Mouse (Mus musculus): ENCODE data around the gene 4931428F04Rik. TPM values are rescaled to one million over a fixed set of nuclear protein-coding genes. Genes with fewer than 3 reads are reported as not detected.

Gene 4931428F04Rik
- polyA plus RNA-seq, 1 experiment from 2014 or later: 4.9 TPM

DNA sequence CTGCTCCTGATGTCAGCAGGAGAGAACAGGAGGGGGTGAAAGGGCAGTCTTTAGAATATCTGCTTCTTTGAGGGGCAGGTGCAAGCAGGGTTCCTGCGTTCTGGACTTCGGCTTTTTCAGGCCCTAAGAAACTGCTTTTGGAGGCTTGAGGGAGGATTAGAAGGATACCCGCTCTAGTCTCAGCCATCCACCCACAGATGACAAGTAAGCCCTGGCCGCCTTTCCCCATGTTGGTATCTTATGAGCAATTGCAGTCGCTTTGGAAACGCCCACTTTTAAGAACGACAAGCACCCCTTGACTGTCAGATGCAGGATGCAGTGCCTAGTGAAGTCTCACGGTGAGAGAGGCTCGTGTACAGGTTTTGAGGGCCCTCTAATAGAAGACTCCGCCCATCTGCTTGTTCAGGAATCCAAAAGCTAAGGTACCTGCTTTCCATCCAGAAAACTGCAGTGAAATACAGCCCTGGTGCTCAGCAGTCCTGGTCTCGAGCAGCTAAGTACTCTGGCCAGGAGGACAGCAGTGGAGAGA, 29.1 kb upstream of the 4931428F04Rik start:
- no peaks in the 10 kb centered on the region for H3K27me3 ChIP-seq
- H3K4me2 ChIP-seq: no peak overlapping the region
- peaks cover 12% of the 10 kb centered on the region for H3K36me3 ChIP-seq
- ATAC-seq (replicated peaks; ENCODE audit: insufficient number of reproducible peaks, insufficient read depth, low FRiP score, low read depth): no peak
- 82% methylated on average over 11 of the region's 11 CpGs for WGBS
- peaks cover 29% of the 10 kb centered on the region for H3K4me1 ChIP-seq (replicated peaks)
- no peak overlapping the region for H3K9ac ChIP-seq
- H3K4me3 ChIP-seq: no peak overlapping the region
- H3K27ac ChIP-seq: no peak overlapping the region
- H3K9me3 ChIP-seq (replicated peaks): no peaks in the 10 kb centered on the region

GRCm38 (mm10) chr8:105317941-105318340, 28.3 kb upstream of the 4931428F04Rik start:
- H3K4me1 ChIP-seq (replicated peaks): peaks cover 37% of the 10 kb centered on the region
- no peaks in the 10 kb centered on the region for H3K9me3 ChIP-seq (replicated peaks)
- H3K4me2 ChIP-seq: no peak overlapping the region
- H3K9ac ChIP-seq: no peak overlapping the region
- H3K27me3 ChIP-seq: no peaks in the 10 kb centered on the region
- H3K36me3 ChIP-seq: peaks cover 17% of the 10 kb centered on the region
- 80% methylated on average over 4 of the region's 4 CpGs for WGBS
- H3K27ac ChIP-seq: peak overlapping the region; percentile 24; the same call in 1 of the 2 replicates
- ATAC-seq (replicated peaks; ENCODE audit: insufficient number of reproducible peaks, insufficient read depth, low FRiP score, low read depth): no peak
- no peak overlapping the region for H3K4me3 ChIP-seq

DNA sequence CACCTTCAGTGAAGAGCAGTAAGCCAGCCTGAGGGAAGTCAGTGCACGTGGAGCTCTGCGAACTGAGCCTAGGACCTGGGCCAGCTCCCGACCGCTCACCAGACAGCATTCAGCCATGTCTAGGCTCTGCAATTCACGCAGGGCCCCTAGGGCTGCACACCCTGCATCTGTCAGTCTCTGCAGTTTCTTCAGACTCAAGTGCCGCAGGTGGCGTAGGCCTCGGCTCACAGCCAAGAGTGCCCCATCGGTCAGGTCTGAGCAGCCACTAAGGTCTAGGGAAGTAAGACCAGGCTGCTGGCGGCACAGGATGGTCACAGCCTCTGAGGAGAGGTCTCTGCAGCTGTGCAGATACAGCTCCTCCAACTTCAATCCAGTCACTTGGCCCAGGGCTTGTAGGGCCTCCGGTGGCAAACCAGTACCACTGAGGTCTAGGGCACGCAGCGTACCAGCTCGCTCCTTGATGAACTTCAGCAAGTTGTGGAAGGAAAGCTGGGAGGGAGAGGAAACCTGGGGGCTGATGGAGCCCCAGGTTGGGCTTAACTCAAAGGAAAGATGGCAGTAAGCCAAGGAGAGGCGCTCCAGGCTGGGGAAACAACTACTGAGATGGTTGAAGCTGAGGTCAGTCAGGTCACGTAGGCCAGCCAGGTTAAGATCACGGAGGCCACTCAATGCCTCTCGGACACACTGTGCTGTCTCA, 25.6 kb upstream of the 4931428F04Rik start:
- ATAC-seq (replicated peaks; ENCODE audit: insufficient number of reproducible peaks, insufficient read depth, low FRiP score, low read depth): no peak
- Histone ChIP-seq H3K9me3 (replicated peaks) (no peaks in the 10 kb centered on the region), H3K4me1 (replicated peaks) (peaks cover 42% of the 10 kb centered on the region), H3K4me3 (no peak overlapping the region), H3K4me2 (no peak overlapping the region), H3K36me3 (peaks cover 24% of the 10 kb centered on the region), H3K27me3 (no peaks in the 10 kb centered on the region), H3K9ac (no peak overlapping the region), H3K27ac (no peak overlapping the region)
- 72% methylated on average over 18 of the region's 18 CpGs for WGBS

DNA sequence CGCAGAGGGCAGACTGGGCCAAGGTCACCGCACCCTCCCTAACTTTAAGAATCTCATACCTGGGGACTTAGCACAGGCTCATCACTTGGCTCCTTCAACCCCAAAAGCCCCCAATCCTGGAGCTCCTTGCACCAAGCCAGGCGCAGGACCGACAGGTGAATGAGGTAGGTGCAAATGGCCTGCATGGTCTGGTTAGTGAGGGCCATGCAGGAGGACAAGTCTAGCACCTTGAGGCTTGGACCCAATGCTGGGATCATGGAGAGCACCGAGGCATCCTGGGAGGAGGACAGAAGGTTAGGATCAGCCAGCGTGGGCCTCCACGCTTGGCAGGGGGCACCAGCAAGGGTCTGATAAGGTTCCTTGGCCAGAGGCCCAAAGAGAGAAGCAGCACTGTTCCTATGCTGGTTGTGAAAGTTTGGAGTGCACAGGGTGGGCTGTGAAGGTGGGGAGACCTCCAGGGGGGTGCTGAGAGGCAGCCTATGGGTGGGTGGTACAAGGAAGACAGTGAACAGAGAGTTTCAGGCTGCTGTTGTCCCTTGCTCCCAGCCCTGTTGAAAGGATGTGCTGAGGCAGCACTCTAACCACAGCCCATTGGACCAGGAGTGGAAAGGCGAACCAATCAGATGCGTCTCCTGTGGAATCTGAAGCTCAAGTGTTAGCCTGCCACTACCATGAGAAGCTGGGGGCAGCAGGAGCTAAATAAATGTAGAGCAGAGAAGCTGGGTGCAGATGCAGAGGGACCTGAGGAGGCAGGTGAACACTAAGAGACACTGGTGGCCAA, 24.1 kb upstream of the 4931428F04Rik start:
- peaks cover 42% of the 10 kb centered on the region for H3K4me1 ChIP-seq (replicated peaks)
- H3K36me3 ChIP-seq: peaks cover 30% of the 10 kb centered on the region
- no peak overlapping the region for H3K4me2 ChIP-seq
- H3K9me3 ChIP-seq (replicated peaks): no peaks in the 10 kb centered on the region
- peak overlapping the region; percentile 33 for H3K27ac ChIP-seq
- H3K4me3 ChIP-seq: no peak overlapping the region
- no peak overlapping the region for H3K9ac ChIP-seq
- peak; percentile 45; the same call in 1 of the 2 replicates for ATAC-seq (replicated peaks; ENCODE audit: insufficient number of reproducible peaks, insufficient read depth, low FRiP score, low read depth)
- 61% methylated on average over 9 of the region's 9 CpGs for WGBS
- H3K27me3 ChIP-seq: no peaks in the 10 kb centered on the region

DNA sequence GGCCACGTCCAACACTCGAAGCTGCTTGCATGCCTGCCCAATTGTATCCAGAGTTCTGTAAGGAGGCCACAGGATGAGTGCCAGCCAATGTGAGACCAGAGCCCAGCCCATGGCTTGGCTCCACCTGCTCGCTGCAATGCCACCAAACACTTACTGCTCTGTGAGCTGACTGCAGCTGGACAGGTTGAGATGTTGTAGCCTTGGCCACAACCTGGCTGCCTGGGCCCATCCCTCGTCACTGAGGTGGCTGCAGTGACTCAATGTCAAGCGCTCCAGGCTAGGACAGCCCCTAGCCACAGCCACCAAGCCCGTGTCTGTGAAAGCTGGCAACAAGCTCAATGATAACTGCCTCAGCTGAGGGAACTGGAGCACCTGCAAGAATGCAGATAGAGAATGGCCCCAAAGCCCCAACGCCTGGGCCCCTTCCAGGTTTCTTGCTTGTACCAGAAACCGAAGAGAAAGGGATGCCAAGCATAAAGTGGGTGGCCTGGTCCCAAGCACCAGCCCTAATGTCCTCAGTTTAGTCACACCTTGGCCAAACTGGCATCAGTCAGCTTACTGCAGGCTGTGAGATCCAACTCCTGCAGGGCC, 23.3 kb upstream of the 4931428F04Rik start:
- Histone ChIP-seq H3K27ac (peak overlapping the region; percentile 33; the same call in 1 of the 2 replicates), H3K9ac (no peak overlapping the region), H3K4me1 (replicated peaks) (peaks cover 36% of the 10 kb centered on the region), H3K4me3 (no peak overlapping the region), H3K9me3 (replicated peaks) (no peaks in the 10 kb centered on the region), H3K36me3 (peaks cover 37% of the 10 kb centered on the region), H3K4me2 (no peak overlapping the region), H3K27me3 (no peaks in the 10 kb centered on the region)
- no peak for ATAC-seq (replicated peaks; ENCODE audit: insufficient number of reproducible peaks, insufficient read depth, low FRiP score, low read depth)
- WGBS: 74% methylated on average over 8 of the region's 8 CpGs

DNA sequence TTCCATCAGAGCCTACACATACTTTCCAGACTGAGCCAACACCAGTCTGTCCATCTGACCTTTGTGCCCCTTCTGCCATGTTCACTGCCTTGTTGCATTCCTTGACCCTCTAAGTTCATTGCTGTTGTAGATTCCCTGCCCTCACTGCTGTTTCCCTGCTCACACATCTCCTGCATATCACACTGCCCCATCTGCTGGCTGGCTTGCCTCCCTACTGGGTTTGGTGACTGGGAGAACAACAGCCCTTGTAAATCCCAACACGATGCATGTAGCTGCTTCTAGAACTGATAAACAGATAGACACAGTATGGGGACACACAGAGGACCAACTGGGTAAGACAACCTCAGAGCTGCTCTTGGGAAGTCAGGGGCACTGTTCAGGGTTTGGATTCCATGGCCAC, 22.1 kb upstream of the 4931428F04Rik start:
- WGBS: 77% methylated on average over 1 of the region's 1 CpGs
- no peak for ATAC-seq (replicated peaks; ENCODE audit: insufficient number of reproducible peaks, insufficient read depth, low FRiP score, low read depth)

GRCm38 (mm10) chr8:105310118-105310517, 20.5 kb upstream of the 4931428F04Rik start:
- H3K4me1 ChIP-seq (replicated peaks): peaks cover 45% of the 10 kb centered on the region
- 81% methylated on average over 8 of the region's 8 CpGs for WGBS
- H3K36me3 ChIP-seq: peaks cover 40% of the 10 kb centered on the region
- no peak overlapping the region for H3K4me3 ChIP-seq
- no peaks in the 10 kb centered on the region for H3K9me3 ChIP-seq (replicated peaks)
- no peak overlapping the region for H3K4me2 ChIP-seq
- ATAC-seq (replicated peaks; ENCODE audit: insufficient number of reproducible peaks, insufficient read depth, low FRiP score, low read depth): no peak
- no peak overlapping the region for H3K27ac ChIP-seq
- H3K9ac ChIP-seq: no peak overlapping the region
- H3K27me3 ChIP-seq: no peaks in the 10 kb centered on the region

More for the DNA sequence above, 22.1 kb upstream of the 4931428F04Rik start:
- H3K4me3 ChIP-seq: no peak overlapping the region
- no peak overlapping the region for H3K9ac ChIP-seq
- peaks cover 44% of the 10 kb centered on the region for H3K36me3 ChIP-seq
- H3K4me1 ChIP-seq (replicated peaks): peaks cover 37% of the 10 kb centered on the region
- H3K27ac ChIP-seq: no peak overlapping the region
- no peaks in the 10 kb centered on the region for H3K9me3 ChIP-seq (replicated peaks)
- H3K27me3 ChIP-seq: no peaks in the 10 kb centered on the region
- no peak overlapping the region for H3K4me2 ChIP-seq

GRCm38 (mm10) chr8:105309142-105309847, 19.6 kb upstream of the 4931428F04Rik start:
- no peaks in the 10 kb centered on the region for H3K9me3 ChIP-seq (replicated peaks)
- peaks cover 42% of the 10 kb centered on the region for H3K36me3 ChIP-seq
- H3K27me3 ChIP-seq: no peaks in the 10 kb centered on the region
- 74% methylated on average over 15 of the region's 15 CpGs for WGBS
- H3K4me3 ChIP-seq: no peak overlapping the region
- peaks cover 46% of the 10 kb centered on the region for H3K4me1 ChIP-seq (replicated peaks)
- H3K9ac ChIP-seq: no peak overlapping the region
- no peak overlapping the region for H3K27ac ChIP-seq
- ATAC-seq (replicated peaks; ENCODE audit: insufficient number of reproducible peaks, insufficient read depth, low FRiP score, low read depth): no peak
- H3K4me2 ChIP-seq: no peak overlapping the region

- no peak for ATAC-seq (replicated peaks; ENCODE audit: insufficient number of reproducible peaks, insufficient read depth, low FRiP score, low read depth)
- H3K36me3 ChIP-seq: peaks cover 43% of the 10 kb centered on the region
These were observed 18.8 kb upstream of the 4931428F04Rik start for GRCm38 (mm10) chr8:105308428-105308827.

DNA sequence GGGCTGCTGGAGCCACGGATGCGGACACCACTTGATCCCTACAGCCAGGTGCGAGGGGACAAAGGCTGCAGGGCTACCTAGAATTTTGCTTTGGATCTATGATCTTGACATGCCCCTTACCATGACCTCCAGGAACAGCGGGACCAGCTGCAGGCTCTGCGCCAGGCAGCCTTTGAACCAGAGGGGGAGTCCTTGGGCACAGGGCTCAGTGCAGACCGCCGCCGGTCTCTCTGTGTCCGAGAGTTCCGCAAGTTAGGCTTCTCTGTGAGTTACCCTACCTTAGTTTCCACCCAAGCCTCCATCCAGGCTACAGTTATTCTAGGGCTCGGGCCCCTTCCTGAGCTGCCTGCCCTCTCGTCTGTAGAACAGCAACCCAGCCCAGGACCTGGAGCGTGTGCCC, 18.0 kb upstream of the 4931428F04Rik start:
- H3K27me3 ChIP-seq: no peaks in the 10 kb centered on the region

More at GRCm38 (mm10) chr8:105308428-105308827, 18.8 kb upstream of the 4931428F04Rik start:
- no peak overlapping the region for H3K27ac ChIP-seq
- WGBS: 91% methylated on average over 10 of the region's 10 CpGs
- no peak overlapping the region for H3K4me3 ChIP-seq
- peaks cover 45% of the 10 kb centered on the region for H3K4me1 ChIP-seq (replicated peaks)
- no peak overlapping the region for H3K4me2 ChIP-seq
- no peaks in the 10 kb centered on the region for H3K9me3 ChIP-seq (replicated peaks)
- no peak overlapping the region for H3K9ac ChIP-seq
- H3K27me3 ChIP-seq: no peaks in the 10 kb centered on the region

More for the DNA sequence above, 18.0 kb upstream of the 4931428F04Rik start:
- 93% methylated on average over 13 of the region's 13 CpGs for whole genome bisulfite sequencing
- no peaks in the 10 kb centered on the region for H3K9me3 ChIP-seq (replicated peaks)
- no peak overlapping the region for H3K4me2 ChIP-seq
- H3K36me3 ChIP-seq: peaks cover 38% of the 10 kb centered on the region
- H3K4me1 ChIP-seq (replicated peaks): peaks cover 38% of the 10 kb centered on the region
- no peak overlapping the region for H3K27ac ChIP-seq
- H3K4me3 ChIP-seq: no peak overlapping the region
- ATAC-seq (replicated peaks; ENCODE audit: insufficient number of reproducible peaks, insufficient read depth, low FRiP score, low read depth): no peak
- no peak overlapping the region for H3K9ac ChIP-seq
